Mouse (Mus musculus): ENCODE results near the gene Lnpep.
"Not testable (repeated sequence)": the region's sequence is repeated elsewhere in the genome, so short reads cannot be mapped to it uniquely, and the experiment has no call there.

Gene Lnpep

GRCm38 (mm10) chr17:17624957-17625586 is at the start of gene Lnpep:
Gene Lnpep, minus strand, starts transcription at chr17:17625050.
- peak; percentile 96 for DNase-seq (ENCODE audit: low read depth)

GRCm38 (mm10) chr17:17655829-17656176 is 31.0 kb upstream of the Lnpep start:
- DNase-seq (ENCODE audit: low read depth), result no peak

GRCm38 (mm10) chr17:17654997-17655828 is 30.4 kb upstream of the Lnpep start:
- DNase-seq (ENCODE audit: low read depth), result peak; percentile 7

GRCm38 (mm10) chr17:17652570-17652969 is 27.7 kb upstream of the Lnpep start:
- no peak for DNase-seq (ENCODE audit: low read depth)

GRCm38 (mm10) chr17:17645738-17646137 is 20.9 kb upstream of the Lnpep start:
- DNase-seq (ENCODE audit: low read depth), result peak; percentile 89

- DNase-seq (ENCODE audit: low read depth), result no peak
Observed at GRCm38 (mm10) chr17:17637387-17637786, 12.5 kb upstream of the Lnpep start.

GRCm38 (mm10) chr17:17636147-17636546 is 11.3 kb upstream of the Lnpep start:
- no peak for DNase-seq (ENCODE audit: low read depth)

- DNase-seq (ENCODE audit: low read depth), result no peak
Observed at GRCm38 (mm10) chr17:17634033-17634432, 9.2 kb upstream of the Lnpep start.

- DNase-seq (ENCODE audit: low read depth), result no peak
Observed at GRCm38 (mm10) chr17:17631985-17632384, 7.1 kb upstream of the Lnpep start.

GRCm38 (mm10) chr17:17628237-17628879 is 3.5 kb upstream of the Lnpep start:
- not testable (repeated sequence) for DNase-seq (ENCODE audit: low read depth)

GRCm38 (mm10) chr17:17627558-17627957 is 2.7 kb upstream of the Lnpep start:
- DNase-seq (ENCODE audit: low read depth), result no peak

GRCm38 (mm10) chr17:17625887-17626679 is 1.2 kb upstream of the Lnpep start:
- DNase-seq (ENCODE audit: low read depth), result no peak

GRCm38 (mm10) chr17:17624421-17624956 is 361 bp downstream of the Lnpep start:
- DNase-seq (ENCODE audit: low read depth), result peak; percentile 98

- DNase-seq (ENCODE audit: low read depth), result peak; percentile 68
Observed at GRCm38 (mm10) chr17:17623890-17624420, 895 bp downstream of the Lnpep start.

GRCm38 (mm10) chr17:17623221-17623889 is 1.5 kb downstream of the Lnpep start:
- no peak for DNase-seq (ENCODE audit: low read depth)

- DNase-seq (ENCODE audit: low read depth), result no peak
Observed at GRCm38 (mm10) chr17:17622576-17622975, 2.3 kb downstream of the Lnpep start.

- DNase-seq (ENCODE audit: low read depth), result no peak
Observed at GRCm38 (mm10) chr17:17621586-17621985, 3.3 kb downstream of the Lnpep start.

- peak; percentile 44 for DNase-seq (ENCODE audit: low read depth)
Observed at GRCm38 (mm10) chr17:17618463-17618862, 6.4 kb downstream of the Lnpep start.

GRCm38 (mm10) chr17:17617440-17618204 is 7.2 kb downstream of the Lnpep start:
- no peak for DNase-seq (ENCODE audit: low read depth)

- DNase-seq (ENCODE audit: low read depth), result no peak
Observed at GRCm38 (mm10) chr17:17612336-17612735, 12.5 kb downstream of the Lnpep start.
